Mouse (Mus musculus) MEL (cell line): ENCODE data around the gene Gadd45g. TPM values are rescaled to one million over a fixed set of nuclear protein-coding genes. Genes with fewer than 3 reads are reported as not detected.

Source experiments
- DNase-seq: peaks from one replicate; pipeline ENCODE4 v3.0.0; 2011; ENCODE audit warnings: low read depth, low spot score
- H3K27ac ChIP-seq: 2 replicates; pipeline ENCODE4 v1.5.1; 2012; ENCODE audit warnings: low read depth, mild to moderate bottlenecking, control low read depth, low read length, moderate library complexity; ENCODE audit not compliant: control insufficient read depth
- H3K27me3 ChIP-seq, 2 experiments: fragments of 150-350 bp in 1 of 2; sonication (generic) in 1 of 2; 2 replicates each; pipeline ENCODE4 v1.6.1; 2012; ENCODE audit warnings: low read length in 2 of 2, mild to moderate bottlenecking in 2 of 2, improper control_type of control experiment in 1 of 2, moderate library complexity in 1 of 2; ENCODE audit not compliant: insufficient read depth in 2 of 2, control insufficient read depth in 1 of 2
- H3K36me3 ChIP-seq, 2 experiments: 2 replicates each; pipeline ENCODE4 v1.6.1; 2012 to 2014; ENCODE audit warnings: low read length in 2 of 2, improper control_type of control experiment in 1 of 2, inconsistent platforms in 1 of 2, mild to moderate bottlenecking in 1 of 2; ENCODE audit not compliant: insufficient read depth in 2 of 2, control insufficient read depth in 1 of 2
- H3K4me1 ChIP-seq, 2 experiments: fragments of 150-350 bp in 1 of 2; sonication (generic) in 1 of 2; 2 replicates each; pipeline ENCODE4 v1.6.1; 2012; ENCODE audit warnings: low read length in 2 of 2, improper control_type of control experiment in 1 of 2, mild to moderate bottlenecking in 1 of 2; ENCODE audit not compliant: insufficient read depth in 2 of 2, control insufficient read depth in 1 of 2
- H3K4me3 ChIP-seq, 2 experiments: fragments of 150-350 bp in 1 of 2; sonication (generic) in 1 of 2; 2 replicates each; pipeline ENCODE4 v1.5.1; 2012; ENCODE audit warnings: low read depth in 2 of 2, low read length in 2 of 2, mild to moderate bottlenecking in 2 of 2, moderate library complexity in 2 of 2, control low read depth in 1 of 2, improper control_type of control experiment in 1 of 2; ENCODE audit not compliant: control insufficient read depth in 1 of 2, insufficient read depth in 1 of 2
- H3K79me2 ChIP-seq: 2 replicates; pipeline ENCODE4 v1.6.1; 2012; ENCODE audit warnings: mild to moderate bottlenecking, low read length, moderate library complexity; ENCODE audit not compliant: control insufficient read depth, poor library complexity, insufficient read depth
- H3K9ac ChIP-seq: 2 replicates; pipeline ENCODE4 v1.6.1; 2012; ENCODE audit warnings: low read depth, mild to moderate bottlenecking, control low read depth, low read length, moderate library complexity; ENCODE audit not compliant: control insufficient read depth, poor library complexity, severe bottlenecking
- H3K9me3 ChIP-seq: fragments of 150-350 bp; sonication (generic); replicated peaks from 2 replicates; pipeline ENCODE4 v1.6.1; 2012; ENCODE audit warnings: mild to moderate bottlenecking, low read length, improper control_type of control experiment, moderate library complexity; ENCODE audit not compliant: insufficient read depth
- BHLHE40 ChIP-seq: IDR thresholded peaks from 2 replicates; pipeline ENCODE4 v1.6.1; 2012; ENCODE audit warnings: low read depth, mild to moderate bottlenecking, inconsistent platforms, low read length, improper control_type of control experiment, borderline replicate concordance
- CTCF ChIP-seq, 3 experiments: IDR thresholded peaks in 2 of 3; conservative IDR thresholded peaks in 1 of 3; 2 replicates each; pipeline ENCODE4 v1.5.1; 2011 to 2012; ENCODE audit warnings: low read length in 3 of 3, low read depth in 2 of 3, mild to moderate bottlenecking in 2 of 3, improper control_type of control experiment in 1 of 3, inconsistent platforms in 1 of 3, mixed read lengths in 1 of 3, moderate library complexity in 1 of 3; ENCODE audit not compliant: control insufficient read depth in 1 of 3, insufficient read depth in 1 of 3, poor library complexity in 1 of 3, severe bottlenecking in 1 of 3
- EP300 ChIP-seq, 2 experiments: IDR thresholded peaks; 2 replicates each; pipeline ENCODE4 v1.6.1; 2011; ENCODE audit warnings: improper control_type of control experiment in 2 of 2, low read length in 2 of 2, low read depth in 1 of 2, mild to moderate bottlenecking in 1 of 2
- ETS1 ChIP-seq: IDR thresholded peaks from 2 replicates; pipeline ENCODE4 v1.6.1; 2012; ENCODE audit warnings: low read depth, mild to moderate bottlenecking, inconsistent platforms, low read length, improper control_type of control experiment, moderate library complexity
- GABPA ChIP-seq: IDR thresholded peaks from 2 replicates; pipeline ENCODE4 v1.6.1; 2012; ENCODE audit warnings: low read depth, mild to moderate bottlenecking, inconsistent platforms, low read length, improper control_type of control experiment, moderate library complexity
- GATA1 ChIP-seq: IDR thresholded peaks from 2 replicates; pipeline ENCODE4 v1.6.1; 2011; ENCODE audit warnings: low read depth, low read length, improper control_type of control experiment
- KAT2A ChIP-seq: conservative IDR thresholded peaks from 2 replicates; pipeline ENCODE4 v1.6.1; 2012; ENCODE audit warnings: low read depth, low read length, improper control_type of control experiment, inconsistent platforms
- MAX ChIP-seq: IDR thresholded peaks from 2 replicates; pipeline ENCODE4 v1.6.1; 2011; ENCODE audit warnings: low read length, improper control_type of control experiment
- MXI1 ChIP-seq: IDR thresholded peaks from 2 replicates; pipeline ENCODE4 v1.6.1; 2011; ENCODE audit warnings: mild to moderate bottlenecking, low read depth, low read length, improper control_type of control experiment
- MYB ChIP-seq: IDR thresholded peaks from 2 replicates; pipeline ENCODE4 v1.6.1; 2011; ENCODE audit warnings: mild to moderate bottlenecking, low read depth, low read length, improper control_type of control experiment
- MYC ChIP-seq: IDR thresholded peaks from 2 replicates; pipeline ENCODE4 v1.6.1; 2011; ENCODE audit warnings: low read depth, mild to moderate bottlenecking, low read length, improper control_type of control experiment, moderate library complexity
- POLR2AphosphoS5 ChIP-seq: IDR thresholded peaks from 2 replicates; pipeline ENCODE4 v1.6.1; 2012; ENCODE audit warnings: low read depth, borderline replicate concordance, mild to moderate bottlenecking, inconsistent platforms, low read length, moderate library complexity, mixed read lengths
- RAD21 ChIP-seq: IDR thresholded peaks from 2 replicates; pipeline ENCODE4 v1.6.1; 2011; ENCODE audit warnings: mild to moderate bottlenecking, low read depth, low read length, improper control_type of control experiment
- RCOR1 ChIP-seq: IDR thresholded peaks from 2 replicates; pipeline ENCODE4 v1.6.1; 2012; ENCODE audit warnings: low read depth, mild to moderate bottlenecking, inconsistent platforms, low read length, improper control_type of control experiment
- SIN3A ChIP-seq: IDR thresholded peaks from 2 replicates; pipeline ENCODE4 v1.6.1; 2012; ENCODE audit warnings: low read length, improper control_type of control experiment, inconsistent platforms
- SMC3 ChIP-seq: IDR thresholded peaks from 2 replicates; pipeline ENCODE4 v1.6.1; 2011; ENCODE audit warnings: low read depth, low read length, improper control_type of control experiment
- TAL1 ChIP-seq: IDR thresholded peaks from 2 replicates; pipeline ENCODE4 v1.6.1; 2012; ENCODE audit warnings: mild to moderate bottlenecking, inconsistent platforms, low read length, moderate library complexity, mixed read lengths
- TBP ChIP-seq: IDR thresholded peaks from 2 replicates; pipeline ENCODE4 v1.8.0; 2011; ENCODE audit warnings: low read depth, low read length, improper control_type of control experiment
- TCF12 ChIP-seq: IDR thresholded peaks from 2 replicates; pipeline ENCODE4 v1.6.1; 2014; ENCODE audit warnings: low read depth, mild to moderate bottlenecking, inconsistent platforms, low read length, improper control_type of control experiment, moderate library complexity
- UBTF ChIP-seq: IDR thresholded peaks from 2 replicates; pipeline ENCODE4 v1.6.1; 2012; ENCODE audit warnings: low read depth, mild to moderate bottlenecking, inconsistent platforms, low read length, improper control_type of control experiment, moderate library complexity, borderline replicate concordance; ENCODE audit not compliant: insufficient read depth
- ZC3H11A ChIP-seq: IDR thresholded peaks from 2 replicates; pipeline ENCODE4 v1.6.1; 2012; ENCODE audit warnings: low read depth, mild to moderate bottlenecking, inconsistent platforms, low read length, improper control_type of control experiment
- polyA plus RNA-seq, 2 experiments: library from polyadenylated mRNA; stranded (reverse) in 1 of 2; unstranded in 1 of 2; fragments of >175 nt in 1 of 2; fragments of >200 nt in 1 of 2; gene quantifications; 2 replicates each; pipeline versions ENCODE4 v1.2.1 to v1.2.4; 2012; ENCODE audit warnings: low replicate concordance in 2 of 2, low read depth in 1 of 2; ENCODE audit not compliant: insufficient read length in 2 of 2, insufficient read depth in 1 of 2, missing spikeins in 1 of 2
- total RNA-seq: library from RNA; depleted of rRNA; stranded (reverse); fragments of 300-350 nt; gene quantifications from 2 replicates; pipeline ENCODE4 v1.2.3, GENCODE M21; 2012

Gadd45g gene
- total and polyA plus RNA-seq, 3 experiments, result 7.2 to 11.0 TPM; not detected in 1

GRCm38 (mm10) chr13:51839250-51840026 lies 7.0 kb upstream of the Gadd45g start:
- Histone ChIP-seq H3K36me3 (peaks cover 0 to 2% of the 10 kb centered on the region in 2 experiments; a peak in 1 of 4 replicates), H3K27ac (no peak overlapping the region), H3K27me3 (no peaks in the 10 kb centered on the region; a peak in 1 of 4 replicates), H3K4me3 (no peak overlapping the region), H3K9me3 (no peaks in the 10 kb centered on the region), H3K79me2 (no peaks in the 10 kb centered on the region), H3K4me1 (peaks cover 6 to 26% of the 10 kb centered on the region in 2 experiments), H3K9ac (no peak overlapping the region)
- TF ChIP-seq EP300 (IDR thresholded peaks at IDR 0.05; ENCODE audit: low read depth in 1 of 2, low read length in 2 of 2) (0 out of 4 replicates have a peak, but pooled peaks of 1 of the 2 experiments have one; percentile 11), SIN3A (peak; percentile 41; the same call in 1 of the 2 replicates), RAD21 (peak; percentile 98), BHLHE40 (no peak), CTCF (IDR thresholded peaks at IDR 0.05 in 2 of 3, conservative IDR thresholded peaks at IDR 0.05 in 1 of 3; ENCODE audit: control insufficient read depth in 1 of 3, insufficient read depth in 1 of 3, low read depth in 2 of 3, low read length in 3 of 3, poor library complexity in 1 of 3, severe bottlenecking in 1 of 3) (peak; percentile 79 to 92 (median 89)), GATA1 (0 out of 2 replicates have a peak, but pooled peaks have one; percentile 10), SMC3 (peak; percentile 87), ZC3H11A (peak; percentile 91), POLR2AphosphoS5 (no peak)
- DNase-seq, result peak; percentile 79

- H3K27me3 ChIP-seq, result no peaks in the 10 kb centered on the region; a peak in 1 of 4 replicates
- H3K4me3 ChIP-seq, result no peak overlapping the region
- H3K4me1 ChIP-seq, result peaks cover 6 to 25% of the 10 kb centered on the region in 2 experiments
- H3K27ac ChIP-seq, result no peak overlapping the region
- no peak overlapping the region for H3K9ac ChIP-seq
- H3K9me3 ChIP-seq, result no peaks in the 10 kb centered on the region
- peaks cover 0 to 2% of the 10 kb centered on the region in 2 experiments; a peak in 1 of 4 replicates for H3K36me3 ChIP-seq
- H3K79me2 ChIP-seq, result no peaks in the 10 kb centered on the region; the same call in 1 of the 2 replicates
- DNase-seq, result no peak
- TF ChIP-seq SMC3, result no peak
- TF ChIP-seq RCOR1, result no peak
- TF ChIP-seq TAL1, result no peak
These were observed 5.8 kb upstream of the Gadd45g start for GRCm38 (mm10) chr13:51840702-51841101.

- H3K9ac ChIP-seq, result peak overlapping the region; percentile 45
These were observed 4.8 kb upstream of the Gadd45g start for GRCm38 (mm10) chr13:51841541-51842115.

More at GRCm38 (mm10) chr13:51841541-51842115, 4.8 kb upstream of the Gadd45g start:
- Histone ChIP-seq H3K79me2 (peaks cover 1% of the 10 kb centered on the region), H3K27me3 (no peaks in the 10 kb centered on the region; a peak in 1 of 4 replicates), H3K4me1 (peaks cover 6 to 25% of the 10 kb centered on the region in 2 experiments), H3K36me3 (peaks cover 0 to 2% of the 10 kb centered on the region in 2 experiments; a peak in 1 of 4 replicates), H3K9me3 (no peaks in the 10 kb centered on the region), H3K4me3 (peak overlapping the region; percentile 27 to 45), H3K27ac (no peak overlapping the region)
- DNase-seq, result peak; percentile 71
- TF ChIP-seq TBP, result no peak
- peak; percentile 41 for TF ChIP-seq ETS1
- peak; percentile 66 for TF ChIP-seq SIN3A
- peak; percentile 93 for TF ChIP-seq TAL1
- TF ChIP-seq EP300 (IDR thresholded peaks at IDR 0.05; ENCODE audit: low read depth in 1 of 2, low read length in 2 of 2), result peak; percentile 34 to 60
- no peak for TF ChIP-seq GABPA
- peak; percentile 53; the same call in 1 of the 2 replicates for TF ChIP-seq GATA1
- TF ChIP-seq MAX, result peak; percentile 40; the same call in 1 of the 2 replicates
- TF ChIP-seq MXI1, result peak; percentile 68
- TF ChIP-seq MYC, result no peak
- peak; percentile 51; the same call in 1 of the 2 replicates for TF ChIP-seq TCF12
- no peak for TF ChIP-seq MYB
- TF ChIP-seq UBTF, result no peak
- no peak for TF ChIP-seq KAT2A
